Mouse (Mus musculus): ENCODE measurements around the gene Zbtb20.

Zbtb20 gene

DNA sequence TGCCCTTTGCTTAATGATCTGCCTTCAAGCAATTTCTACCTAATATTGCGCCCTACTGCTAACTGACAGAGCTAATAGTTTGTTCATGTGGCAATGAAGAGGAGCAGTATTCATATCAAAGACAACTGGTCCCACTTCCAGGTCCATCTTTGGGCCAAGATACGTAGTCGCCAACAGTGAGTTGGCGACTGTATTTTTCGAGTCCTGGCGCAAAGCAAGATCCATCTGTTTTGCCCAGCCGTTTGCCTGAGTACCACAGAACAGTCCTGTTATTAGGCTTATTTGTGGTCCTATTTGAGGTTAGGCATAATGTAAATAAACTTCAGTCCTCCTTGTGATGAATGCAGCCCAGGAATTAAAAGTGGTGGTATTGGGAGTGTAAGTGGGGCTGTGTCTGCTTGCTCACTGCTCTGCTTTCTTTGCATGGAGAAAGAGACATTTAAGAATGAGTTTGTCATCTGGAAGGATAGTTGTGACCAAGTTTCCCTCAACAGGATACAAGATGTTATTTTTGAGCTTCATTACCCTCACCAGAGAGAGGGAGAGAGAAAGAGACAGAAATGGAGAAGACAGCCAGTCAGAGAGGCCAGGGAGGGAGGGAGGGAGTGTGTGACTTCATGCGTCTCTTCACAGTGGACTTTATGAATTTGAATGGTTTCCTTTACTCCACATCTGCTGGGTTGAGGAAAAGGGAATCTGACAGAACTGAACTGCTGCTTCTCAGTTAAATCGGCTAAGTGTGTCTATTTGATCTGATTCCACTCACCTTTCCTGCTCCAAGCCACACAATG is 315.6 kb downstream of the Zbtb20 start:
- no peak for DNase-seq (ENCODE audit: low read depth, low spot score)

DNA sequence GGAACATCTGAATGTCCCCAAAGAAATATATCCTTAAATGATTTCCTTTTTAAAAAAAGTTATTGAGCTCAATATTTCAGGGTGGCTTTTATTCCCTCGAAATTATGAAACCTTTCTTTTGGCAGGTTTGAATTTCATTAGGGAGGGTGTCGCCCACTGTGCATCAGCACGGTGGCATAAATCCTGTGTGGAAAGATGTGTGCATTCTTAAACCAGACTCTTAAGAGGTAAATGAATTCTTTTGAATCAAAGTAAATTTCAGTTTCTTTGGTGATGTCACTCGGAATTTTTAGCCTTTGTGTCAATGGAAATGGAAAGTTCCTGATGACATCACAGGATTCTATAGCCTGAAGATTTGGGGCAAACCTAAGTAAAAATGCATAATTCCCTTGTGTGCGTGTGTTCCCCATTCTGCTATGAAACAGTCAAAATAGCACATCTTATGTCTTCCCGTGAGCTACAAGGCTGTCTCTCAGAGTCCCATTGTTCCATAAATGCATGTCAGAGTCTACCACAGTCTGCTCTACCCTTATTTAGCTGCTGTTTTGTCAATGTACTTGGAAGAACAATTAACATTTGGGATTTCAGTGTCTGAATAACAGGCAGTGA is 318.1 kb downstream of the Zbtb20 start:
- DNase-seq (ENCODE audit: low read depth, low spot score), result no peak

DNA sequence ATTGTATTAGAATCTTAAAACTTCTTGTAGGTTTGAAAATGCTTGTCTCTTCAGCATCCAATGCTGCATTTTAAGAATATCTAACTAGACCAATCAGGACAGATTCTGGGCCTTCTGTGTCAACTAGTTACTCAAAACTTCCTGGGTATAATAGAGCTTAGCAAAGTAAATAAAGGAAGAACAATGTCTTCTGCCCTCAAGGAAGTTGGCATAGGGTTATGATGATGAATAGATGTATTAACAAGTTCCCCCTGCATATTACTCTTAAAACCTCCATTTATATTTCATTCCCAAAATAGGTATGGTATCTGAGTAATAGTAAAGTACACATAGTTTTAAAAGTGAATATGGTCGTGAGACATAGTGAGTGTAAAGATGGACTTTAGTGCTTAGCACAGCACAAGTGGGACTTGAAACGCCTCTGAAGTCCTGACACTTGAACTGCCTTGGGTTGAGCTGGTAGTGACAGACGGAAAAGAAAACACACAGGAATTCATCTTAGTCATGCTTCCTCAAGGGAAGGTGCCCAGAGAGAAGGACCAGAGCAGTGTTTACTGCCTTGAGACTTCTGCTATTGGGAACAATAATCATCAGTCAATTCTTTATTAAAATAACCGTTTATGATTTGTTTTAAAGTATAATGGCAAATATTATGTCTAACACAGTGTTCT is 341.8 kb downstream of the Zbtb20 start:
- DNase-seq (ENCODE audit: low read depth, low spot score), result no peak

DNA sequence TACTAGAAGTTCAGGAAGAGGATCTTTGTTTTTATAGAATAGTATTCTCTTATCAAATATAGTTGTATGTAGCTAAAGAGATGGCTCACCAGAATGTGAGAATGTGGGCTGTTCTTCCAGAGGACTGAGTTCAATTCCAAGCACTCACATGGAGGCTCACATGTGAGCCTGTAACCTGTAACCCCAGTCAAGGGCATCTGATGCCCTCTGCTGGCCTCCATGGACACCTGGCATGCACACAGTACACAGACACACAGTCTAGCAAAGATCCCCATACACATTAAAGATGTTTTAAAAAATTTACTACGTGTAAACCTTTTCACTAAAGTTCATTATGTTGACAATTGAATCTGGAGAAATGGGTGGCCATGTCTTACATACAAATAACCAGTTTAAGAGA is 343.7 kb downstream of the Zbtb20 start:
- no peak for DNase-seq (ENCODE audit: low read depth, low spot score)

DNA sequence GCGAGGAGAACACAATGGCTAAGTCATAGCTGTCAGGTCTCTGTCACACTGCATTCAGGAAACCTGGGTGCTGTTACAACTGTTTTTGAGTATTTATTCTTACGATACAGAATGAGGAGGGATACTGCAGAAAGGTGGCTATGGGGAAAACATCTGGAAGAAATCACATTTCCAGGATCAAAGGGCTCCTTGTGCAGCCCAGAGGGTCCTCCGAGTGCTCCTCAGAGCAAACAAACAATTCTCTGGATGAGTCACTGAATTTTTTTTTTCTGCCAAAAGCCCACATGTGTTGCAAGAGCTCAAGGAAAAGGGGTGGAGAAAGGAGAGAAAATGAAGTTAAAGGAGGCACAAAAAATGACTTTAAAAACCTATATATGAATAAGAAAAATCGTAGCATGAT is 345.6 kb downstream of the Zbtb20 start:
- DNase-seq (ENCODE audit: low read depth, low spot score), result no peak

DNA sequence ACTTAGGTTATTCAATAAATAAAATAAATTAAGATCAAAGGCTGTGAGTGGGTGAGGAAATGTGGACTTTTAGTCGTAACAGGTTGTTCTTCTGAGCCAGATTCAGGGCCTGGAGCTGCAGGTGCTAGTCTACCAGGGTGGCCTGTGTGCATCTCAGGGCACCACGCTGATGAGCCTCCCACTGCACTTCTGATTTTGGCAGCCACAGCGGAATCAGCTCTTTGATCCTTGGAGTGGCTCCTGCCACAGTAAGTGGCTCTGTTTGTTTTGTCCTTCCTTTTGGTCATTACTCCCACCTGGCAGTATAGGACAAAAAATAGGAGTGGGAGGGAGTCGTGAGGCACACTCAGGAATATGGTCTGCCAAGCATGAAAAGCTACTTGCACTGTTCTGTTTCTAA is 354.6 kb downstream of the Zbtb20 start:
- no peak for DNase-seq (ENCODE audit: low read depth, low spot score)

DNA sequence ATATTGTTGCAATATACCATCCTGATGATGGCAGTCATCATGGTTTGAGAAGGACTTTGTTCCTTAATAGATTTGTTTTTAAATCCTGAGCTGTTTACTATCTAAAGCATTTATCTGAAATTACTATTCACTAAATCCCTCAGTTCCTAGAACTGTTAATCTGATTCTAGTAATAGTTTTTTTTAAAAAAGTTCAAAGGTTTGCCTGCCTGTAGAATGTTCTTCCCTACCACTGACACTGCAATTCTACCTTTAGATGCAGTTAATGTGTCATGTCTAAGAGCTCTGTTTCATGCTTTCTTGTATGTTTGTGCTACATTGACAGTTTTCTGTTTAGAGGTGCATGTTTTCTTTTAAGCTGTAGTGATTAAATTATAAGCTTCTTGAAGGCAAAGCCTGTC is 358.6 kb downstream of the Zbtb20 start:
- no peak for DNase-seq (ENCODE audit: low read depth, low spot score)

DNA sequence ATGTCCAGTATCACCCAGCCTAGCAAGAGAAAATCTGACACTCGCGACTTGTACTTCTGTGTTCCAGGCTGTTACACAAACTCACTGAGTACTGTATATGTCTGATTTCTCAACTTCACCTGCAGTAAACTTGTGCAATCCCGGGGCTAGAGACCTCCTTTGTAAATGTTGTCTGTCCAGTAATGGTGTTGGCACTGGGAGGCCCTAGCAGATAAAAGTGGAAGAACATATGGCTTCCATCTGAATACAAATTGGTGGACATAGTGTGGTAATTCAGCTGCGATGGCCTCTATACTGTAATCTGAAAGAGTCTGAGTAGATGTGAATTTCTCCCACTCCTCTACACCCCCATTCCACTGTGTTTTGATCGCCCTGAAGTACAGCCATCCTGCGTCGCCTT is 359.6 kb downstream of the Zbtb20 start:
- DNase-seq (ENCODE audit: low read depth, low spot score), result no peak

DNA sequence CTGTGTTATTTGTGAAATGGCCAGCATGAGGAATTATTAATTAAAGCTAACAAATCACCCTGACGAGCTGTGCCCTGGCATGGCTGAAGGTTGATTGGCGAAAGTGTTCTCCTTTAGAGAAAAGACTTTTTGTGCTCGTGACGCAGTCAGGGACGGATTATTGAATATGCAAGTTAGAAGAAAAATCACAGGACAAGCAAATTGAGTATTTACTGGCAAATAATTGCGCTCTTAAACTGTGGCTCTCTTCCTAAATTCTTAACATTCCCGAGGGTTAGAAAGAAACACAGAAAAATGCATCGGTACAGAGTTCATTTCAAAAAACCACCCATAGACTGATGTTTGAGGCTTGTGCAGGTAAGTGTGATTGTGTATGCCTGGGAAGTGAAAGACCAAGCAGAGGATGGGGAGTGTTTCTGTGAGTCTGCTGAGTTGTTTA is 360.1 kb downstream of the Zbtb20 start:
- DNase-seq (ENCODE audit: low read depth, low spot score), result no peak

DNA sequence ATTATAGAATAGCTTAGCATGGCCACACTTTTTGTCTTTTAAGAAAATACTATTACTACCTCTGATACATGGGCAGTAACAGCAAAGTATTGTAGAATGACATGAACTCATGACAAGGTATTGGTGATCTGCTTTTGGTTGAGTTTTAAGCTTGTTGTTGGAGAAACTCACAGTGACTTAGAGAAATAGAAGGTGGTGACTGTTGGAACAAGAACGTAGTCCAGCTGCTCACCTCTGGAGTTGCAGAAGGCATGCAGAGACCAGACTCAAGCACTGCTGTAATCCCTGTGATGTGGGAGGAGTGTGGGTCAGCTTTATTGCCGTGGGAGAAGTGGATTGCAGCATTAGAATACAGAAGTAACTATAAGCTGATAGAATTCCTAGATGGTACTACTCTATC is 361.9 kb downstream of the Zbtb20 start:
- no peak for DNase-seq (ENCODE audit: low read depth, low spot score)

DNA sequence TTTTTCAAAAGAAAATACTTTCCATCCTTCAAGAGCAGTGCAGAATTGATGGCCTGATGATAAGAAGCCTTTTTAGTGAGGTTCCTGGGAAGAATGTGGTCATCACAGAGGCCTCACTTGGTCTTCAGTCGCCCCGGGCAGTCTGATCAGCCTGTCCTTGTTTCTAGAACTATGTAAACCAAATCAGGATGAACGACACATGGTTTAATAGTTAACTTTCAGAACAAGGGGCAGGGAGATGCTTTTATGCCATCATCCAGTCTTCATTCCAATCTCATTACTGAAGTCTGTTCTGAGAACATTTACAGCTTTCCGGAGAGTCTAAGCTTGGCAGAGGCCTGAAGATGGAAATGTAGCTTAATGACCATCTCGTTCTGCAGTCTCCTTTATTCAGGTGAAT is 371.3 kb downstream of the Zbtb20 start:
- DNase-seq (ENCODE audit: low read depth, low spot score), result no peak

DNA sequence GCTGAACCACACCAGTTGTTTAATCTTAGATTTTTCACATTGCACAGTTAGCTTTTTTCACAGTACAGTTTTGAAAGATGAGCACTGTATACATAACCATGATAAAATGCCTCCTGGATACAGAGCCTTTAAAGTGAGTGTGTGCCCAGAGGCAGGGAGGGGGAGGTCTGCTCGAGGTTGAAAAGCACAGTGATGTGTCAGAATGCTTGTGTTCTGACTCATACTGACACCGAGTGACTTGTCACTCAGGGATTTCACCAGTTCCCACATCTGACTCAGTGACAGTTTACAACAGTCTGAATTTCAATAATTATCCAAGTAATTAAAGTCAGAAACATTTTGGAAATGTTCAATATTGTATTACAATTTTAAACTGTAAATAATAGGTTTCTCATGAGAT is 377.4 kb downstream of the Zbtb20 start:
- DNase-seq (ENCODE audit: low read depth, low spot score), result no peak

DNA sequence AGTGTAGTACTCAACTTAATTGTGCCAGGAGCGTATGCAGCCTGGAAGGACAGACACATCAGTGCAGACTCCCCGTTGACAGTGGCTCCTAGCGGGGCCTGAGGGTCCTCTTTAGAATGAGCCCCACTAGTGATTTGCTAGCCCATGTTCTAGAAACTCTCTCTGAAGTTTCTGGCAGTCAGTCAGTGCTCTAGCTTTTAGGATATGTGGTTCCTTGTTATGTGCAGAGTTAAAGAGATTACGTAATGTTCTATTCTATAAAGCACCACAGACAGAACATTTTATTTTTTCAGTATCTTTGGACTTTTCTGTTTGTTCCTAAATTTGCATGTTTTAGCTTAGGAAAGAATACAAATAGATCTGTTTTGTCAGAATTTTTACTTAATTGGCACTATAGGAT is 378.1 kb downstream of the Zbtb20 start:
- no peak for DNase-seq (ENCODE audit: low read depth, low spot score)

DNA sequence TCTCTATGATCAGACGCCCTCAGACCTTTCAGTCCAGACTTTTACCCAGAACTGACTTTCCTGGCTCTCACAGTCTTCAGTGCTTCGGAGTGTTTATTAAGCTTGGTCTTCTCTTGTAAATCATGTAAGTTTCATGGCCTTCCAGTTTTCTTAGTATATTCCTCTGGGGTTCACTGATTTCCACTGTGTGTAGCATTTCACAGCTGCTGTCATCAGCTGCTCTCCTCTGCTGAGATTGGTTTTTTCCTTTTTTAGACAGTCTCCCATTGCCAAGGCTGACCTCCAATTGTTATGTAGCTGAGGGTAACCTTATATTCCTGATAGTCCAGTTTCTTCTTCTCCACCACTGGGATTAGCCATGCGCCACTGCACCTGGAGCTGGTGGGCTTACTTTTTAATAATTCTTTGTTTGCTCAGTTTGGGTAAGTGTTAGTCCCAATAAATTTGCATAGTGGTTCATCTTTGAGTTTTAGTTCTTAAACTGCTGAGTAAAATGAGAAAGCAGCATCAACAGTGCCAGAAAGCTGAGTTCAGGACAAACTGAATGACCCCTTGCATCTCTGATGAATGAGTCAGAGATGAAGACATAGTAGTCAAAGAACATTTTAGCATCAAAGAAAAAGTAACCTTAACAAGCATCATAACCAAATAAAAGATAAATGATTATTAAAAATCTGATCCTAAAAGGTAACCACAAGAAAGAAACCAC is 380.7 kb downstream of the Zbtb20 start:
- no peak for DNase-seq (ENCODE audit: low read depth, low spot score)

DNA sequence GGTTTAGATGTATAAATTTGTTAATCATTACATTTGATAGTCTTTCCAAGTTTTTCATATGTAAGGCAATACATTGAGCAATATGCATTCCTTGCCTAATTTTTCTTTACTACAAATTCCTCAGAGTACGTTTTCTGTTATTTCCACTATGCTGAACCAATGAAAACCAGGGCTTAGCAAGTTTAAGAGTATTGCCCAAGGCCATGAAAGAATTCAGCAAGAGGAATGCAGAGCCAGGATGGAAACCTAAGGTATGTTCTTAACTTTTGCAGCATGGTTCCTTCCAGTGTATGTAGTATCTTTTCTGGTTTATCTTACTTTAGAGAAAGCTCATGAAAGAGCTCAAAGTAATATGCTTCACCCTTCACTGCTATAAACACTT is 381.2 kb downstream of the Zbtb20 start:
- no peak for DNase-seq (ENCODE audit: low read depth, low spot score)

DNA sequence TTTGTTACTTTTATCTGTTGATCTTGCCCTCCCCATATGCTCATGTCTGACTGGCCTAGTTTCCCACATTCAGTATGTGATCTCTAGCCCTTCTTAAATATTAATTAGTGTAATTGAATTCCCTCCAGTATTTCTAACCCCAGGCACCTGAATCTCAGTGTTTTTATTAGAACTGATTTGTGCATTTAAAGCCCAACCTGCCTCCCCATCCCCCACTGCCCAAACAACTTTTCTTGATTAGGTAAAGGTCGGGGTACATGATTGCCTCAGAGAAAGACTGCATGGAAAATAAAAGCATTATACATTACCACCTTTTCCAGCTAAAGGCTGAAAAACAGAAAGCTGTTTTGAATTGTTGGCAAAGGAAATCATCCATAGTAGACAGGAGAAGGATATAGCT is 383.8 kb downstream of the Zbtb20 start:
- DNase-seq (ENCODE audit: low read depth, low spot score), result no peak

DNA sequence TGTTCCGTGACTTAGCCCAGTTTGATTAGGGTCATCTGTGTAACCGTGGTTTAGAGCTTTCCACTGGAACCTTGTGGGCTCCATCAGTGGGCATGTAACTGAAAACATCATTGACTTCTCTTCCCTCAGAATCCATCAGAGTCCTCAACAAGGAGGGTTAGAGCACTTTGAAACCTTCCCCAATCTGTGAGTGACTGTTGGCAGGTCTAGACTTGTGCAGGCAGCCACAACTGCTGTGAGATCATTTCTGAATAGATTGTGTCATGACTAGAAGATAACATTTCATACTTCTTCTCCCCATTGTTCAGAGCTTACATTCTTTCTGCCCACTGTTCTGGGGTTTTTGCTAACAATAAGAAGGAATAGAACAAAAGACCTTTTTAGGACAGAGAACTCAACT is 385.2 kb downstream of the Zbtb20 start:
- DNase-seq (ENCODE audit: low read depth, low spot score), result no peak

DNA sequence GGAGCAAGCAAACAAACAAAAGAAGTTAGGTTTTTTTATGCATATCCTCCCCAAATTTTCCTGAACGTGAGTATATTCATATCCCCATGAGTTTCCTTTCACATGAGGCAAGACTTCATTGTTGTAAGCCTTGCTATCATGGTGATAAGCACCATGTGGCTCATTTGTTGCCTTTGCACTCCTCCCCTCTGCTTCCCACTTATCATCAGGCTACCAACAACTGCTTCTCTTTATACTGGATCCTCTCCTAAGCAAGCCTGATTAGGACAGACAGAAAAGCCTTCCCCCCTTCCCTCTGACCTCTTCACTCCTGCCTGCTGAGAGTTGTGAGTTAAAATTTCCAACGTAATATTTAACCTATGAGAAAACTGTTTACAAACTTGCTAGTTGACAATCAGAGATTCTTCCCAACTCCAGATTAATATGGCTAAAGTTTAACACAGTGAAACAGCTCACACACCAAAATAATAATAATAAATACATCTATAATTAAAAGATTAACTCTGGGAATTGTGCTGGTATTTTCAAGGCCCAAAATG is 398.4 kb downstream of the Zbtb20 start:
- DNase-seq (ENCODE audit: low read depth, low spot score), result no peak

DNA sequence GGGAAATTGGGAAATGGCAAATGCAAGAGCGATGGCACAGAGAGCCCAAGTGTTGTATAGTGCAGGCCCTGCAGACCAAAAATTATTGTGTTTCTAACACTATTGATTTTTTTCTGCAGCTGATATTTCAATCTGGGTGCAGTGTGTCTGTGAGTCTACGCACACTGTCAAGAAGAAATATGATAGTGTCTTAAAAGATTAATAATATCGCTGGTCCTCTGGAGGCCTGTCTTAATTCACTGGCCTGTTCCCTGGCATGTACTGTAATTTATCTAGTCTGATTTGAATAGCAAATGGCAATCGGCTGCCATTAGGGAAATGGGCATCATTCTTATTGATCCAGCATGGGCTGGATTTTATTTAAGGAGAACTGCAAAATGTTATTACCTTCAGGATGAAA is 401.1 kb downstream of the Zbtb20 start:
- DNase-seq (ENCODE audit: low read depth, low spot score), result no peak

DNA sequence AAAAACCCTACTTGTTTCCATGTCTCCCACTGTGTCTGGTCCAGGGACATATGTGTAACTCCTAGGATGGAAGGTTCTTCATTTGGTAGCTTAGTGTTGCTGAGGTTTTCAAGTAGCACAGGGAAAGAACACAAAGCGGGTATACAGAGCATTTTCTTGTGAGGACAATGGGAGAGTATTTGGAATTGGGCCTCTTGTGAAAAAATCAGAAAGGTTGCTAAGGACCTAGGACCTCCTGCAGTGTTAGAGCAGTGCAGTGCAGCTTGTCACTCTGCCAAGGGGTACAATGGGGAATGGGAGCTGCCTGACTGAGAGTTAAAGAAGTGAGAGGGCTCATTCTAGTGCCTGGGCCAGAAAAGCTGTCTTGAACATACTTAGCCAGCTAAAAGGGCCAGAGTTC is 410.6 kb downstream of the Zbtb20 start:
- no peak for DNase-seq (ENCODE audit: low read depth, low spot score)

DNA sequence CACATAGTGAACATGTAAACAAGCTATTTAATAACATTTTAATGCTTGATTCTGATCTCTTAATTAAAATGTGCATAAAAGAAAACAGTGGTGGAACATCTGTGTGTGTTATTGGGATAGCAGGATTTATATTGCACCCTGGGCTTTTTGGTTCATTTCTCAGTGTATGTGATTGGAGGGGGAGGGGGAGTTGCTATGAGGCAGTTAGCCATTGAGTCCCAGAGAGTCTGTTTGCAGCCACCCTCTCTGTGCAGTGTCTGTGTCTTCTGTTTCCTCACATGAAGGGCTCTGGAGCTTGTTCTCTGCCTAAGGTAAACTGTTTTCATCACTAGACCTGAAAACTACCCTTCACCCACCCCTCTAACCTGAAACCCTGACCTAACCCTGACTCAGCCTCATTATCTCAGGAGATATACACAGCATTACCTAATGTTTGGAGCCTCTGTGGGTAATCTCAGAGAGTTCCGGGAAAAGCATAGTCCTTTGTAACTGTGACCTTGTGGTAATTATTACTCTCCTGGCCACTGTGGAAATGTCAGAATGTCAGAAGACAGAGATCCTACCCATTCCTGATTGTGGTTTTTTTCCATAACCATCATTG is 411.2 kb downstream of the Zbtb20 start:
- DNase-seq (ENCODE audit: low read depth, low spot score), result no peak

DNA sequence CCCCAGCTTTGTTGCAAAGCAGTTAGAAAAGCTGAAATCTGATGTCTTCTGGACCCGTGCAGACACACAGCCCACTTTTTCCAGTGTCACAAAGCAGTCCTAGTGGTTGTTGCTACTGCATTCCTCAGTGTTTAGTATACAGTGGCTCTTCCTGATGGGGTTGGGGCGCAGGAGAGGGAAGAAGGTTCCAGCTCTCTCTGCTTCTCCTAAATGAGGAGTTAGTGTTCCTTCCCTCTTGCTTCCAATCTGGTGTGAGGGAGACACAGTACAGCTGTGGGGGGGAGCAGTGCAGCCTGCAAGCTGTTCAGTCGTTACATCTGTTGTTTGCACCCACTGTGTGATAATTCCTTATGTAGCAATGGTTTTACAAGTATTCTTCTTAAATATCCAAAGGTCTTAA is 415.7 kb downstream of the Zbtb20 start:
- DNase-seq (ENCODE audit: low read depth, low spot score), result no peak
